Mouse (Mus musculus) CD4-positive, CD25-positive, alpha-beta regulatory T cell, adult 2 months (primary cell): ENCODE data around the gene Ffar4.
A peak's percentile ranks its signal among the peaks of the same experiment; 100 is the strongest.

Source experiments
- DNase-seq: peaks from one replicate; pipeline ENCODE4 v3.0.0-alpha.2; 2012; ENCODE audit warnings: low read depth, low spot score

The Ffar4 gene

DNA sequence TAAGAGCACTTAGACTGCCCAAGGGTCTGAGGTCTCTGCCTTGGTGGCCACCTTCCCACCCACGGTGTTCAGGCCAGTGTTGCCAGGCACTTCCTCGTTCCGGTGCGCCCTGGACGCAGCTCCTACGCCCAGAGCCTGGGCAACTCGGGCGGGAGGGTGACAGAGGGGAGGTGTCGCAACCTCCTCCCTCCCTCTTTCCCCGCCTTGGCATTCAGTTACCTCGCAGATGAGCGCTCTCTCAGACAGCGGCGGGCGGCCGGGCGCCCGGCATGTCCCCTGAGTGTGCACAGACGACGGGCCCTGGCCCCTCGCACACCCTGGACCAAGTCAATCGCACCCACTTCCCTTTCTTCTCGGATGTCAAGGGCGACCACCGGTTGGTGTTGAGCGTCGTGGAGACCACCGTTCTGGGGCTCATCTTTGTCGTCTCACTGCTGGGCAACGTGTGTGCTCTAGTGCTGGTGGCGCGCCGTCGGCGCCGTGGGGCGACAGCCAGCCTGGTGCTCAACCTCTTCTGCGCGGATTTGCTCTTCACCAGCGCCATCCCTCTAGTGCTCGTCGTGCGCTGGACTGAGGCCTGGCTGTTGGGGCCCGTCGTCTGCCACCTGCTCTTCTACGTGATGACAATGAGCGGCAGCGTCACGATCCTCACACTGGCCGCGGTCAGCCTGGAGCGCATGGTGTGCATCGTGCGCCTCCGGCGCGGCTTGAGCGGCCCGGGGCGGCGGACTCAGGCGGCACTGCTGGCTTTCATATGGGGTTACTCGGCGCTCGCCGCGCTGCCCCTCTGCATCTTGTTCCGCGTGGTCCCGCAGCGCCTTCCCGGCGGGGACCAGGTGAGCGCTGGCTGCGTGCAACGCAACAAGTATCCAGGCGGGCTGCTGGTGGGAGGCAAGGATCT lies at the start of gene Ffar4:
TSS of gene Ffar4 (plus strand) at position 214 of the 901 bp plus-strand sequence.
- DNase-seq = peak; percentile 2

- DNase-seq = no peak
Measured at GRCm38 (mm10) chr19:38049686-38050085, 47.2 kb upstream of the Ffar4 start.

- peak; percentile 35 for DNase-seq
Measured at GRCm38 (mm10) chr19:38053227-38054041, 43.4 kb upstream of the Ffar4 start.

DNA sequence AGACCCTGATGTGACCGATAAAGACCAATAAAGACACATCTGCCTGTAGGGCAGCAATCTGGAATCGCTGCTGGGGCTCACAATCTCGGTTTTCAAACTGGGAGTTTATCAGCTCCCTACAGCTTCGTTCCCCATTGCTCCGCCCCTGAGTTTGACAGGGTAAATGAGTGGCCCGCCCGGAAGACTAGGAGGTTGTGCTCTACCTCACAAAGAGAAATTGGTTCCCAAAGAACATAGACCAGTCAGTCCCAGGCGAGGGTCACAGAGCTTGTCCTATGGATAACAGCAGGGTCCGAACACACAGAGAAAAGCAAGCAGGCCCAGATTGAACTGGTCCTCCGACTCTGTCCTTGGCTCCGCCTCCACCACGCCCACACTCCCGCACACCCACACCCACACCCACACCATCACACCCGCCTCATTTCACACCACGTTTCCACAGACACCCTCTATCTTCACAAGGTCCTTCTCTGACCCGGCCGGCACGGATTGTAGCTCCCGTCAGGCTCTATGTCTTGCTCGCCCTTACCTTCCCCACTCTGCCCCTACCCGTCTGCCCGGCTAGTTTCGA lies 42.6 kb upstream of the Ffar4 start:
- DNase-seq = peak; percentile 90

DNA sequence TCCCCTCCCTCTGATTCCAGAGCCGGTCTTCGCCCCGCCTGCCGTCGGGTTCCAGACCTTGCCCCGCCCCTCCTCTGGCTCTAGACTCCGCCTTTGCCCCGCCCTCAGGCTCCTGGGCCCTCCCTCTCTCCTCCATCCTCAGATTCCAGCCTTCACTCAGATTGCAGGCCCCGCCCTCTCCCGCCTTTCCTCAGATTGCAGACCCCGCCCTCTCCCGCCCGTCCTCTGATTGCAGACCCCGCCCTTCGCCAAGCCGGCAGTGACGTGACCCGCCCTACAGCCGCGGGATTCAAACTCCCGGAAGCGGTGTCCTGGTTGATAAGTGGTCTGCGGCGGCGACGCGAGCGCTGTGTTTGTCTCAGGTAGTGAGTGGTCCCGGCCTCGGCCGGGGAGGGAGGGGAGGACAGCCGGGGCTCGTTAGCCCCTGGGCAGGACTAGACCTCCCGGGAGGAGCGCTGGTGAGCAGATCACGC lies 42.1 kb upstream of the Ffar4 start, which contains the start of gene Cep55:
TSS of gene Cep55 (plus strand) at position 292 of the 473 bp plus-strand sequence.
- peak; percentile 99 for DNase-seq

DNA sequence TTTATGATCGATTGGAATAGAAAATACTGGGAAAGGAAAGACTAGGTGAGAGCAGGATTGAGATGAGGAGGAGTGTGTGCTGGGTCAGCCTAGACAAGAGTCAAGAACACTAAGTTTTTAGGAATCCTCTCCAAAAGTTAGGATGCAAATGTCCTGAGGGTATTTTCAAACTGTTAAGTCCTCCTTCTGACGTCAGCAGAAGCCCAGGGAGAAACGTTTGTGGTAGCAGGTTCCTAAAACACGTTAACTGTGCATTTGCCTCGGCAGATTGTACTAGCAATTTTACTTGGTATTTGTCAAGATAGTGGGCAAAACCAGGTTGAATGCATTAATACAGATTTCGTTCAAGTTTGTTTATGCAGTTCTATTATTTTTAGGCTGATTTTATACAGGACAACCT lies 41.1 kb upstream of the Ffar4 start:
- DNase-seq = no peak

DNA sequence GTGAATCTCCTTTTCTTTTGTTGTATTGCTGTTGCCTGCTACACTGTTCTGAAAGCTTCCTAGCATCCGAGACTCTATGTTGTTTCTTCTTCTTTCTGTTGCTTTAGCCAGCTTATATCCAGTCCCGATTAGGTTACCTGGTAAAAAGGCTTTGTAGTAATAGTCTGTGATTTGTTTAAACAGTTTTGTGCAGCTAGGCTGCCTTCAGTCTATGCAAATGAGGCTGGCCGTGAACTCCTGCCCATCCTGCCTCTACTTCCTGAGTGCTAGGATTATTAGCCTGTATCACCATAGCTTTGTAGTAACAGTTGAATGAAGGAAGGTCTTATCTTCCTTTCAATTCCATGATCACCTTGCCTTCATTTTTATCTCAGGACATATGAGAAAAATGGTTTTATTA lies 40.6 kb upstream of the Ffar4 start:
- no peak for DNase-seq

DNA sequence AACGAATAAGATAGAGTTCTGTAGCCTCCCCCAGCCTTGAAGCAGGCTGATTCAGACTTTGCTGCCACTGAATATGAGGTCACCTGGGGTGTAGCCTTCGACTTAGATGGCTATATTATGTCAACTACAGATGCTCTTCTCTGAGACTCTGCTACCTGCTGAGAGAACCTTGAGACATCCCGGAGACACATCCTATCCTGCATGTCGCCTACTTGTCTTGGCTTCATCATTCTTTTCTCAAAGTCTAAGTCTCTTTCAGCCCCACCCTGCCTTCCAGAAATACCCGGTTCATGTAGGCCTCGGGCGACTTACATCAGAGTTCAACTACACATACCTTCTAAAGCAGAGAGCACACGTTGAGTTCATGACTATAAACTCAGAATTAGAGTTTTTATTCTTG lies 39.9 kb upstream of the Ffar4 start:
- DNase-seq = no peak

DNA sequence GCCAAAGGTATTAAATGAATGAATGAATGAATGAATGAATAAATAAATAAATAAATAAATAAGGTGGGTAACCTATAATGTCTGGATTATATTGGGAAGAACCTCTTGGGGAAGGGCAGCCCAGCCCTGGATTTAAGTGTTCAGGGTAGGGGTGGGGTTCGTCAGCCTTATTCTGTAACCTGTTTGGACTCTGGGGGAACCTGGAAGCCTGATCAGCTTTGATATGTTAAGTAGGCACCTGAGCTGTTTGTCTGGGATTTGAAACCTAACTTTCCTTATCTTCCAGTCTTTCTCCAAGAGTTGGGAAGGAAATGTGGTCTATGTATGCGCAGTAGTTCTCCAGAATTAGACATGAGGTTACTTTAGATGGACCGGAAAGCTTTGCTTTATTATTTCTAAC lies 33.7 kb upstream of the Ffar4 start:
- no peak for DNase-seq

DNA sequence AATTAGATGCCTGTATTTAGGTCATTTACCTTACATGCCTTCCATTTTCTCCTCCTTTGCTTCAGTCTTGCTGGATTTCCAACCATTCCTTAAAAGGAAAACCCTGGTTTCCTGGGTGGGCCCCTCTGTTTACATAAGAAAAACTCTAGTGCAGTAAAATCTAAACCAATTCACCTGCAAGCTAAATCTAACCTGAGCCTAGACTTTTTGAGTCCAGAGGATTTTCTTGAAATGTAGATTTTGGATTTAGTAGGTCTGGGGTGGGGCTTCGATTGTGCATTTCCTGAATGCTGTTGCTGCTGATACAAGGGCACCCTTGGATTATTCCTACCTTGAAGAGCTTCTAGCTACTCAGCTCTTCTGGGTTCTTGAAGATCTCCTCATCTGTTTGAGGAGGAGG lies 32.8 kb upstream of the Ffar4 start:
- no peak for DNase-seq

- no peak for DNase-seq
Measured at GRCm38 (mm10) chr19:38073226-38073625, 23.6 kb upstream of the Ffar4 start.

GRCm38 (mm10) chr19:38075051-38075450 lies 21.8 kb upstream of the Ffar4 start:
- no peak for DNase-seq

- no peak for DNase-seq
Measured at GRCm38 (mm10) chr19:38076251-38076650, 20.6 kb upstream of the Ffar4 start.

GRCm38 (mm10) chr19:38077851-38078540 lies 18.9 kb upstream of the Ffar4 start:
- no peak for DNase-seq

GRCm38 (mm10) chr19:38081361-38081760 lies 15.5 kb upstream of the Ffar4 start:
- no peak for DNase-seq

DNA sequence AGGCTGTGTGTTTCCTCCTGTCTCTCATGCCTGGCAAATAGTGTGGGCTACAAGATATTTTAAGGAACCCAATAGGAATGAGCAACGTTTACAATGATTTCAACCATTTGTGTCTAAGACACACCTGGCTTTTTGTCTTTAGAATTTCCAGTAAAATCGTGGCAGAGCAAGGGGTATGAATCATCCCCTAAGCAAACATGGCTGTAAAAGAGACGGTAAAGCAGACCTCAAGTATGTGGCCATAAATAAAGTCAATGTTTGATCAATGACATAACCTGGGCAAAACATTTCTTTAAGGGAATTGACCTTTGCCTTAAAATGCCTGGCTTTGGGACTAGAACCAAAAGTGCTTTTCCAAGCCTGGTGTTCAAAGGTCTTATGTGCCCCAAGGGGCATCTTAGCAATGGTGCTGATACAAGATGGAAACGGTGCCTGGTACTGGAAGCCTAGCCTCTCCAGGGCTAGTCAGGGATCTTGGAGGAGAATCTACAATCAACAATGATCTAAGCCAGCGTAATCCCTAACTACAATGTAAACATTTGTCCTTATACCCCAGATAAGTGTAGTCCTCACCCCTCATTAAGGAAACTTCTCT lies 13.8 kb upstream of the Ffar4 start:
- no peak for DNase-seq

DNA sequence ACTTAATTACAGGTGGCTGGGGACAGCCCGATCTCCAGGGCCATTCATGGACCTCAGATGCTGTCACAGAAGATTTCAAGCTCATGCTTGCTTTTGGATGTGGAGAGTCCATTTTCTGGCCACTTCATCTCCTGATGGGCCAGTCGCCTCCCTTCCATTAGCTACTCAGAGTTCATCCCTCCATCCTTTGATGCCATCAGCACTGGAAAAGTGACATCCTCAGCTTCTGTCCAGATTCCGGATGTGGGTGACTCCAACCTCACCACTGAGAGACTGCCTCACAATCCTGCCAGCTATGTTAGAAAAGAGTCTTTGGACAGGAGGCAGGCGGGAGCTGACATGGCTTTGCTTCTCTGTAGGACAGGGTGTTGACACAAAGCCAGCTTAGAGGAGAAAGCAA lies 11.0 kb upstream of the Ffar4 start:
- no peak for DNase-seq

GRCm38 (mm10) chr19:38086948-38087551 lies 9.8 kb upstream of the Ffar4 start:
- no peak for DNase-seq

DNA sequence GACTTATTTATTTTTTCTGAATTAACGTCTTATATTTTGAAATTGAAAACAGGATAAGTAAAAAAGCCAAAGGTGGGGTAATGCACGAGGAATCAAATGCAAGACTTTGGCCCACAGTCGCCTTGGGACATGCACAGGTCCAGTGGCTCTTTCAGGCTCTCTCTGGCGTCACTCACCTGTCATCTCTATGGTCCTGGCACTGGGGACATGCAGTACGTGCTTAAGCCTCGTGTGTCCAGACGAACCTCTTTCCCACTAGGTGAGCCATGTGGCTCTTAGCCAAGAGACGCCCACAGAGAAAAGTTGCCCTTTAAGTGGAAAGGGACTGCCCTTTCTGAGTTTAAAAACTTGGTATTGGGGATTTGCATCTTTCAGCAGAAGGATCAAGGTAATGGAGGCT lies 7.5 kb upstream of the Ffar4 start:
- no peak for DNase-seq

- no peak for DNase-seq
Measured at GRCm38 (mm10) chr19:38091512-38091985, 5.3 kb upstream of the Ffar4 start.

DNA sequence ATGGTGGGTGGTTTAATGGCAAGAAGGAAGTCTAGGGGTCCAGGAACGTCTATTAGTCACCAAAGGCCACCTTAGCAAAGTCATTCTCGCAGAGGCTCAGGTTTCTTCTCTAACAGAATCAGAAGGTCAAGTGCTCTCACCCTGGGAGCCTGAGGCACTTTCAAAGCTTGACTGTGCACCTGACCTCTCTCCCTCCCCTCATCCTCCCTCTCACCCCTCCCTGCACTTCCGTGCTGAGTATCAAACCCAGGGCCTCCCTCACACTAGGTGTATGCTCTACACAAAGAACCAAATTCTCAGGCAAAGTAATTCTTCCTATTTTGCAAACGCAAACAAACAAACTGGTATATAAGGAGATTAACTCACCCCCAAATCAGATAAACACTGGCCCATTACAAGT lies 640 bp upstream of the Ffar4 start:
- DNase-seq = no peak
